Mouse (Mus musculus): Measurements from ENCODE around the gene Acot3. TPM values are rescaled to one million over a fixed set of nuclear protein-coding genes. Genes with fewer than 3 reads are reported as not detected.
"Not testable (repeated sequence)": the region's sequence is repeated elsewhere in the genome, so short reads cannot be mapped to it uniquely, and the experiment has no call there.

Acot3 gene
- total RNA-seq (2021): 1 to 10 TPM; 1.2 to 1.4 TPM

- intact Hi-C loops (cut with DNase I): loop anchor here (10.0 kb wide), 1 partner anchor 337 kb away; no protein-coding TSS in a partner anchor
- no peak for DNase-seq (ENCODE audit: extremely low spot score in 1 of 2, low spot score in 2 of 2)
These were observed at the start of gene Acot3 for GRCm38 (mm10) chr12:84051937-84052474. TSS of gene Acot3 (plus strand) at chr12:84052144.

GRCm38 (mm10) chr12:84003866-84004265 lies 48.1 kb upstream of the Acot3 start:
- no peak for DNase-seq (ENCODE audit: extremely low spot score in 1 of 2, low spot score in 2 of 2)
- intact Hi-C loops (cut with DNase I): no loop called here

GRCm38 (mm10) chr12:84008251-84008650 lies 43.7 kb upstream of the Acot3 start:
- no peak for DNase-seq (ENCODE audit: extremely low spot score in 1 of 2, low spot score in 2 of 2)
- intact Hi-C loops (cut with DNase I): no loop called here

- DNase-seq (ENCODE audit: extremely low spot score in 1 of 2, low spot score in 2 of 2): no peak
- intact Hi-C loops (cut with DNase I): no loop called here
These were observed 43.2 kb upstream of the Acot3 start for GRCm38 (mm10) chr12:84008729-84009128.

GRCm38 (mm10) chr12:84009171-84009965 lies 42.6 kb upstream of the Acot3 start, which contains the start of gene Acot1:
TSS of gene Acot1 (plus strand) at chr12:84009490.
- intact Hi-C loops (cut with DNase I): not testable (repeated sequence)
- DNase-seq (ENCODE audit: extremely low spot score in 1 of 2, low spot score in 2 of 2): peak; percentile 72 to 81

GRCm38 (mm10) chr12:84010201-84010600 lies 41.7 kb upstream of the Acot3 start:
- DNase-seq (ENCODE audit: extremely low spot score in 1 of 2, low spot score in 2 of 2): no peak

GRCm38 (mm10) chr12:84011251-84012040 lies 40.5 kb upstream of the Acot3 start:
- peak; percentile 80 for DNase-seq (ENCODE audit: extremely low spot score in 1 of 2, low spot score in 2 of 2)
- intact Hi-C loops (cut with DNase I): no loop called here

More at GRCm38 (mm10) chr12:84010201-84010600, 41.7 kb upstream of the Acot3 start:
- intact Hi-C loops (cut with DNase I): no loop called here

GRCm38 (mm10) chr12:84013130-84013529 lies 38.8 kb upstream of the Acot3 start:
- intact Hi-C loops (cut with DNase I): no loop called here
- peak in 1 of 2 experiments; percentile 36 for DNase-seq (ENCODE audit: extremely low spot score in 1 of 2, low spot score in 2 of 2)

GRCm38 (mm10) chr12:84013701-84014100 lies 38.2 kb upstream of the Acot3 start:
- intact Hi-C loops (cut with DNase I): no loop called here
- no peak for DNase-seq (ENCODE audit: extremely low spot score in 1 of 2, low spot score in 2 of 2)

GRCm38 (mm10) chr12:84020528-84020927 lies 31.4 kb upstream of the Acot3 start:
- peak in 1 of 2 experiments; percentile 62 for DNase-seq (ENCODE audit: extremely low spot score in 1 of 2, low spot score in 2 of 2)
- intact Hi-C loops (cut with DNase I): not testable (repeated sequence)

GRCm38 (mm10) chr12:84022266-84022665 lies 29.7 kb upstream of the Acot3 start:
- intact Hi-C loops (cut with DNase I); DNase-seq (ENCODE audit: extremely low spot score in 1 of 2, low spot score in 2 of 2): not testable (repeated sequence)

- intact Hi-C loops (cut with DNase I): no loop called here
- no peak for DNase-seq (ENCODE audit: extremely low spot score in 1 of 2, low spot score in 2 of 2)
These were observed 28.7 kb upstream of the Acot3 start for GRCm38 (mm10) chr12:84023052-84023745.

- intact Hi-C loops (cut with DNase I): no loop called here
- no peak for DNase-seq (ENCODE audit: extremely low spot score in 1 of 2, low spot score in 2 of 2)
These were observed 26.1 kb upstream of the Acot3 start for GRCm38 (mm10) chr12:84025888-84026287.

GRCm38 (mm10) chr12:84028328-84028727 lies 23.6 kb upstream of the Acot3 start:
- intact Hi-C loops (cut with DNase I); DNase-seq (ENCODE audit: extremely low spot score in 1 of 2, low spot score in 2 of 2): not testable (repeated sequence)

GRCm38 (mm10) chr12:84029043-84029442 lies 22.9 kb upstream of the Acot3 start:
- DNase-seq (ENCODE audit: extremely low spot score in 1 of 2, low spot score in 2 of 2); intact Hi-C loops (cut with DNase I): not testable (repeated sequence)

GRCm38 (mm10) chr12:84030659-84031332 lies 21.1 kb upstream of the Acot3 start:
- peak; percentile 58 to 65 for DNase-seq (ENCODE audit: extremely low spot score in 1 of 2, low spot score in 2 of 2)
- intact Hi-C loops (cut with DNase I): loop anchor here (5.0 kb wide), 1 partner anchor 43 kb away; the partner anchor contains the start of gene Acot2

- intact Hi-C loops (cut with DNase I): loop anchor here (5.0 kb wide), 1 partner anchor 46 kb away; the partner anchor contains the start of gene Acot2
- DNase-seq (ENCODE audit: extremely low spot score in 1 of 2, low spot score in 2 of 2): no peak
These were observed 19.1 kb upstream of the Acot3 start for GRCm38 (mm10) chr12:84032854-84033253.

GRCm38 (mm10) chr12:84033302-84033701 lies 18.6 kb upstream of the Acot3 start:
- DNase-seq (ENCODE audit: extremely low spot score in 1 of 2, low spot score in 2 of 2): not testable (repeated sequence)
- intact Hi-C loops (cut with DNase I): loop anchor here (5.0 kb wide), 1 partner anchor 46 kb away; the partner anchor contains the start of gene Acot2

Measured in left cerebral cortex, postnatal 10 days (tissue).